Mouse (Mus musculus) midbrain, embryonic 12.5 days (tissue): ENCODE measurements around the gene Tmem235. TPM values are rescaled to one million over a fixed set of nuclear protein-coding genes. Genes with fewer than 3 reads are reported as not detected.
"Not testable (repeated sequence)": the region's sequence is repeated elsewhere in the genome, so short reads cannot be mapped to it uniquely, and the experiment has no call there.

Experiments
- ATAC-seq: fragments of 200-750 bp; cut with Nextera tagmentation; 2 replicates; pipeline ENCODE4 v1.8.0; 2017; ENCODE audit warnings: low read depth, moderate TSS enrichment, moderate library complexity; ENCODE audit not compliant: low FRiP score
- H3K27ac ChIP-seq: fragments of 300-500 bp; sonication (generic); replicated peaks from 2 replicates; pipeline ENCODE4 v1.5.1; 2016; ENCODE audit warnings: mild to moderate bottlenecking
- H3K27me3 ChIP-seq: fragments of 300-500 bp; sonication (generic); 2 replicates; pipeline ENCODE4 v1.6.1; 2016; ENCODE audit warnings: mild to moderate bottlenecking
- H3K36me3 ChIP-seq: fragments of 300-500 bp; sonication (generic); 2 replicates; pipeline ENCODE4 v1.6.1; 2016
- H3K4me1 ChIP-seq: fragments of 300-500 bp; sonication (generic); 2 replicates; pipeline ENCODE4 v1.6.1; 2016
- H3K4me2 ChIP-seq: fragments of 300-500 bp; sonication (generic); replicated peaks from 2 replicates; pipeline ENCODE4 v1.6.1; 2016; ENCODE audit warnings: mild to moderate bottlenecking, moderate library complexity
- H3K4me3 ChIP-seq: fragments of 300-500 bp; sonication (generic); 2 replicates; pipeline ENCODE4 v1.5.1; 2016; ENCODE audit warnings: mild to moderate bottlenecking
- H3K9ac ChIP-seq: fragments of 300-500 bp; sonication (generic); replicated peaks from 2 replicates; pipeline ENCODE4 v1.6.1; 2016; ENCODE audit warnings: mild to moderate bottlenecking, moderate library complexity
- H3K9me3 ChIP-seq: fragments of 300-500 bp; sonication (generic); 2 replicates; pipeline ENCODE4 v1.6.1; 2016; ENCODE audit warnings: mild to moderate bottlenecking
- WGBS: fragments of 180-500 bp; shearing (Covaris S2); methylation state at CpG from one replicate; pipeline ENCODE4 v1.1.7; 2016; 5-methylcytosine and 5-hydroxymethylcytosine counted together
- polyA plus RNA-seq: library from polyadenylated mRNA; unstranded; fragments of >200 nt; fragmentation: Nextera tagmentation; extraction: Ambion mirVana; gene quantifications from 2 replicates; pipeline ENCODE4 v1.2.1, GENCODE M21; 2016

Tmem235 gene
- polyA plus RNA-seq, 1 experiment from 2014 or later = not detected

GRCm38 (mm10) chr11:117825333-117826101 is 35.0 kb upstream of the Tmem235 start, which contains the start of the genes Afmid and Tk1:
Gene Afmid (plus strand): TSS chr11:117825924.
Gene Tk1 (minus strand): TSS chr11:117826092.
- peak within 1 kb of the TSS; percentile 78 for H3K9ac ChIP-seq
- peak within 1 kb of the TSS; percentile 57 for H3K4me3 ChIP-seq
- WGBS = under 1% methylated on average over 34 of the region's 34 CpGs
- H3K36me3 ChIP-seq = peaks cover 19% of the 10 kb centered on the region
- peak; percentile 55; the same call in 1 of the 2 replicates for ATAC-seq
- peaks cover 53% of the 10 kb centered on the region for H3K4me1 ChIP-seq
- peak within 1 kb of the TSS; percentile 83 for H3K27ac ChIP-seq
- no peaks in the 10 kb centered on the region for H3K27me3 ChIP-seq
- H3K4me2 ChIP-seq = peak within 1 kb of the TSS; percentile 86
- H3K9me3 ChIP-seq = no peaks in the 10 kb centered on the region

GRCm38 (mm10) chr11:117826164-117826563 is 34.4 kb upstream of the Tmem235 start:
- peak overlapping the region; percentile 78 for H3K9ac ChIP-seq
- H3K4me3 ChIP-seq = peak overlapping the region; percentile 57
- peaks cover 15% of the 10 kb centered on the region for H3K36me3 ChIP-seq
- H3K9me3 ChIP-seq = no peaks in the 10 kb centered on the region
- 11% methylated on average over 5 of the region's 5 CpGs for WGBS
- ATAC-seq = no peak
- peaks cover 53% of the 10 kb centered on the region for H3K4me1 ChIP-seq
- peak overlapping the region; percentile 83 for H3K27ac ChIP-seq
- no peaks in the 10 kb centered on the region for H3K27me3 ChIP-seq
- H3K4me2 ChIP-seq = peak overlapping the region; percentile 86

GRCm38 (mm10) chr11:117826916-117827315 is 33.6 kb upstream of the Tmem235 start:
- H3K9ac ChIP-seq = no peak overlapping the region
- H3K4me1 ChIP-seq = peaks cover 56% of the 10 kb centered on the region
- ATAC-seq = no peak

GRCm38 (mm10) chr11:117827386-117827785 is 33.2 kb upstream of the Tmem235 start:
- Histone ChIP-seq H3K4me3 (no peak overlapping the region), H3K4me1 (peaks cover 60% of the 10 kb centered on the region), H3K9ac (no peak overlapping the region), H3K27me3 (no peaks in the 10 kb centered on the region), H3K36me3 (peaks cover 6% of the 10 kb centered on the region; the same call in 1 of the 2 replicates), H3K9me3 (no peaks in the 10 kb centered on the region), H3K4me2 (no peak overlapping the region), H3K27ac (no peak overlapping the region)
- WGBS = 72% methylated on average over 3 of the region's 3 CpGs
- ATAC-seq = no peak

More at GRCm38 (mm10) chr11:117826916-117827315, 33.6 kb upstream of the Tmem235 start:
- Histone ChIP-seq H3K4me2 (0 out of 2 replicates have a peak overlapping the region, but pooled peaks have one; percentile 86), H3K27ac (no peak overlapping the region), H3K27me3 (no peaks in the 10 kb centered on the region), H3K4me3 (no peak overlapping the region), H3K36me3 (peaks cover 7% of the 10 kb centered on the region), H3K9me3 (no peaks in the 10 kb centered on the region)
- WGBS = 69% methylated on average over 8 of the region's 8 CpGs

GRCm38 (mm10) chr11:117828149-117828887 is 32.2 kb upstream of the Tmem235 start:
- H3K27ac ChIP-seq = peak overlapping the region; percentile 25; the same call in 1 of the 2 replicates
- 0 out of 2 replicates have a peak overlapping the region, but pooled peaks have one; percentile 15 for H3K9ac ChIP-seq

GRCm38 (mm10) chr11:117828888-117829604 is 31.5 kb upstream of the Tmem235 start:
- H3K27ac ChIP-seq = peak overlapping the region; percentile 25; the same call in 1 of the 2 replicates
- 63% methylated on average over 9 of the region's 9 CpGs for WGBS
- H3K4me2 ChIP-seq = no peak overlapping the region; the same call in 1 of the 2 replicates
- no peak overlapping the region for H3K4me3 ChIP-seq
- ATAC-seq = no peak
- no peaks in the 10 kb centered on the region for H3K9me3 ChIP-seq
- H3K36me3 ChIP-seq = no peaks in the 10 kb centered on the region
- no peaks in the 10 kb centered on the region for H3K27me3 ChIP-seq
- H3K9ac ChIP-seq = 0 out of 2 replicates have a peak overlapping the region, but pooled peaks have one; percentile 15
- peaks cover 59% of the 10 kb centered on the region for H3K4me1 ChIP-seq

More at GRCm38 (mm10) chr11:117828149-117828887, 32.2 kb upstream of the Tmem235 start:
- no peak overlapping the region for H3K4me3 ChIP-seq
- H3K36me3 ChIP-seq = peaks cover 3% of the 10 kb centered on the region; the same call in 1 of the 2 replicates
- no peaks in the 10 kb centered on the region for H3K9me3 ChIP-seq
- H3K4me2 ChIP-seq = no peak overlapping the region; the same call in 1 of the 2 replicates
- peaks cover 62% of the 10 kb centered on the region for H3K4me1 ChIP-seq
- no peak for ATAC-seq
- no peaks in the 10 kb centered on the region for H3K27me3 ChIP-seq
- WGBS = 88% methylated on average over 18 of the region's 18 CpGs

GRCm38 (mm10) chr11:117829671-117830215 is 30.8 kb upstream of the Tmem235 start:
- Histone ChIP-seq H3K4me1 (peaks cover 52% of the 10 kb centered on the region), H3K36me3 (no peaks in the 10 kb centered on the region)
- 83% methylated on average over 2 of the region's 2 CpGs for WGBS

GRCm38 (mm10) chr11:117830401-117830800 is 30.2 kb upstream of the Tmem235 start:
- Histone ChIP-seq H3K4me3 (no peak overlapping the region), H3K4me1 (peaks cover 46% of the 10 kb centered on the region), H3K9me3 (no peaks in the 10 kb centered on the region), H3K27me3 (no peaks in the 10 kb centered on the region), H3K4me2 (no peak overlapping the region), H3K27ac (no peak overlapping the region), H3K36me3 (no peaks in the 10 kb centered on the region), H3K9ac (no peak overlapping the region)
- 84% methylated on average over 9 of the region's 9 CpGs for WGBS
- no peak for ATAC-seq

More at GRCm38 (mm10) chr11:117829671-117830215, 30.8 kb upstream of the Tmem235 start:
- no peak for ATAC-seq
- Histone ChIP-seq H3K27me3 (no peaks in the 10 kb centered on the region), H3K4me3 (no peak overlapping the region), H3K9me3 (no peaks in the 10 kb centered on the region), H3K27ac (no peak overlapping the region), H3K9ac (no peak overlapping the region), H3K4me2 (no peak overlapping the region)

GRCm38 (mm10) chr11:117832086-117832969 is 28.2 kb upstream of the Tmem235 start:
- Histone ChIP-seq H3K27ac (peak overlapping the region; percentile 25; the same call in 1 of the 2 replicates), H3K4me2 (peak overlapping the region; percentile 57)
- 18% methylated on average over 28 of the region's 28 CpGs for WGBS

GRCm38 (mm10) chr11:117833509-117833908 is 27.0 kb upstream of the Tmem235 start:
- WGBS = 69% methylated on average over 6 of the region's 6 CpGs
- not testable (repeated sequence) for H3K36me3 ChIP-seq, H3K9me3 ChIP-seq, ATAC-seq, H3K4me3 ChIP-seq, H3K9ac ChIP-seq, H3K4me2 ChIP-seq, H3K27ac ChIP-seq, H3K27me3 ChIP-seq
- H3K4me1 ChIP-seq = peaks cover 17% of the 10 kb centered on the region

More at GRCm38 (mm10) chr11:117832086-117832969, 28.2 kb upstream of the Tmem235 start:
- peak; percentile 83 for ATAC-seq
- Histone ChIP-seq H3K9ac (0 out of 2 replicates have a peak overlapping the region, but pooled peaks have one; percentile 11), H3K27me3 (no peaks in the 10 kb centered on the region), H3K36me3 (no peaks in the 10 kb centered on the region), H3K9me3 (no peaks in the 10 kb centered on the region), H3K4me3 (peak overlapping the region; percentile 39), H3K4me1 (peaks cover 26% of the 10 kb centered on the region)
